Mouse (Mus musculus): ENCODE data around the gene Lrwd1. TPM values are rescaled to one million over a fixed set of nuclear protein-coding genes. Genes with fewer than 3 reads are reported as not detected.
A peak's percentile ranks its signal among the peaks of the same experiment; 100 is the strongest.

Lrwd1 gene
- polyA plus RNA-seq, 1 experiment from 2014 or later, result 45.4 TPM

DNA sequence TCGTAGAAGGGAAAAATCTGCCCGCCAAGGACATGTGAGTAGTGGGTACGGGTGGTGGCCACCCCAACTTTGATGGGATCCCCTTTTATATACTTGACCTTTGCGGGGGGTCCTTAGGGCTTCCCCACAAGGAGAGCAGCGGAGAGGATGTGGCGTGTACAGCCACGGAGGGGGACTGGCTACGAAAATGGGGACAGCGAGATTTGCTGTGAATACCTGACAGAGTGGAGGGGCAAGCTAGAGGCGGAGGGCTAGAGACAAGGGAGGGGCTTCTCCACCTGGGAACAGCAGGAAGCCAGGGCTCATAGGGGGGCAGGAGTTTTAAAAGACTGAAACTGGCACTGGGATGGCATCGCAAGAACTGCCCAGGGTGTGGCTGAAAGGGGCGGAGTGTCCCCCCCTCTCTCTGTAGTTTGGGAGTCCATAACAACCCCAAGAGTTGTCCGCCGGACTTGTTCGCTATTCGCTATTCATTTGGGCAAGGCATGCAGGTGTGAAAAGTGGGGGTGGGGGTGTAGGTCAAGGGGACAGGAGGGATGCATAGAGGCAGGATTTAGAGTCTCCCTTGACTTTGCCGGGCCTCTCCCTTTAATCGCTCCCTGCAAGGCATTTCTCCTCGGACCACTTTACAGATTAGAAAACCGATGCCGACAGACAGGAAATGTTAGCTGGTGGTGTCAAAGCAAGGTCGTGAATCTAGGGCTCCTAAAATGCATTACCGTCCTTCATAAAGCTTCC lies 51.6 kb downstream of the Lrwd1 start:
- Histone ChIP-seq H3K27ac (no peak overlapping the region), H3K9me3 (no peaks in the 10 kb centered on the region), H3K4me2 (replicated peaks) (peak overlapping the region; percentile 72), H3K9ac (peak overlapping the region; percentile 69), H3K36me3 (no peaks in the 10 kb centered on the region), H3K27me3 (peaks cover 21% of the 10 kb centered on the region), H3K4me3 (peak overlapping the region; percentile 63), H3K4me1 (peaks cover 19% of the 10 kb centered on the region)
- WGBS, result 2% methylated on average over 23 of the region's 23 CpGs
- ATAC-seq (ENCODE audit: low FRiP score, low read depth), result peak; percentile 20; the same call in 1 of the 2 replicates

DNA sequence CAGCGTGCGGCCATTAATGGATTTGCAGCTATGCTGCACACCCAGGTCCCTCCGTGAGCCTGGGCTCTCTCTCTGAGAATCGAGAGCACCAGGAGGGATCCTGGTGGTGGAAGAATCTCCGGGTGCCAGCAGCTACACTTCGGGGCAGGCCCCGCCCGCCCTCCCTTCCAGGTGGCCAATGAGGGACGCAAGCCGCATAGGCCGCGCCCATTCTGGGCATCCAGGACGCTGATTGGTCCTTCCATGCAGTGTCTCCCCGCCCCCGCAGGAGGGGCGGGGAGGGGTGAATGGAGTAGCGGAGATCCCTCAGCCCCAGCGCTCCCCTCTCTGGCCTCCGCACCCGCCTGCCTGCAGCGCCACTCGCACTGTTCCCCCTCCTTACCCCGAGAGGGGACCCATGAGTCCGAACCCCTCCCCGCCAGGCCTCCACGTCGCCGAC lies 52.2 kb downstream of the Lrwd1 start, which contains the start of gene Rasa4:
TSS of gene Rasa4 (plus strand) at position 248 of the 439 bp plus-strand sequence.
- Histone ChIP-seq H3K9ac (peak within 1 kb of the TSS; percentile 69), H3K36me3 (no peaks in the 10 kb centered on the region), H3K4me1 (peaks cover 19% of the 10 kb centered on the region), H3K4me2 (replicated peaks) (peak within 1 kb of the TSS; percentile 72), H3K27me3 (peaks cover 21% of the 10 kb centered on the region), H3K4me3 (peak within 1 kb of the TSS; percentile 63), H3K27ac (no peak within 1 kb of the TSS), H3K9me3 (no peaks in the 10 kb centered on the region)
- ATAC-seq (ENCODE audit: low FRiP score, low read depth), result peak; percentile 96
- WGBS, result under 1% methylated on average over 25 of the region's 28 CpGs

DNA sequence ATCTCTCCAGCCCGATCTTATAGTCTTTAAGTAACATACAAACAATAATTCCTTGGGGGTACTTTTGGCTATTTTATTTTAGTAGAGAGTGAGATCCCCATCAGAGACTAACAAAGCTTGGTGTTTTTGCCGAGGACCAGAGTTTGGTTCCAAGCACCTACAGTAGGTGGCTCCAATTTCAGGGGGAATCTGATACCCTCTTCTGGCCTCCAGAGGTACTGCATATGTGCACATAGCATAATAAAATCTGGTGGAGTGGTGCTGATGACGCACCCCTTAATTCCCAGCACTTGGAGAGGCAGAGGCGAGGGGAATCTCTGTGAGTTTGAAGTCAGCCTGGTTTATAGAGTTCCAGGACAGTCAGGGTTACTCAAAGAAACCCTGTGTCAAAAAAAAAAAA lies 53.5 kb downstream of the Lrwd1 start:
- H3K4me1 ChIP-seq, result peaks cover 19% of the 10 kb centered on the region
- H3K4me3 ChIP-seq, result no peak overlapping the region
- no peak for ATAC-seq (ENCODE audit: low FRiP score, low read depth)
- H3K9me3 ChIP-seq, result no peaks in the 10 kb centered on the region
- peaks cover 18% of the 10 kb centered on the region for H3K27me3 ChIP-seq
- H3K9ac ChIP-seq, result no peak overlapping the region
- H3K4me2 ChIP-seq (replicated peaks), result no peak overlapping the region
- no peaks in the 10 kb centered on the region for H3K36me3 ChIP-seq
- no peak overlapping the region for H3K27ac ChIP-seq
- 82% methylated on average over 4 of the region's 4 CpGs for WGBS

DNA sequence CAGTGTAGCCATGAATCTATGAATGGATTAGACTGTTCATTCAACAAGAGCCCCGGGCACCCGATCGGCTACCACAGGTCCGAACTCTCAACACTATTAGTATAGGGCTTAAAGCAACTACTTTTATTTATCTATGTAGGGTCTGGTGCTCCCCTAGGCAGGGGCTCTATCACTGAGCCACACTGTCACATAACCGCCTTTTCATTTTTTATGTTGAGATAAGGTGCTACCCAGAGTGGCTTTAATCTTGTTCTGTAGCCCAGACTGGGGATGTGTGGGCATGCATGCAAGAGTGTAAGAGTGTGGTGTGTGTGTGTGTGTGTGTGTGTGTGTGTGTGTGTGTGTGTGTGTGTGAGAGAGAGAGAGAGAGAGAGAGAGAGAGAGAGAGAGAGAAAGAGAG lies 57.7 kb downstream of the Lrwd1 start:
- no peak overlapping the region for H3K9ac ChIP-seq
- no peak for ATAC-seq (ENCODE audit: low FRiP score, low read depth)
- peaks cover 9% of the 10 kb centered on the region for H3K4me1 ChIP-seq
- no peak overlapping the region for H3K4me3 ChIP-seq
- no peaks in the 10 kb centered on the region for H3K36me3 ChIP-seq
- H3K27ac ChIP-seq, result no peak overlapping the region
- H3K4me2 ChIP-seq (replicated peaks), result no peak overlapping the region
- WGBS, result 93% methylated on average over 5 of the region's 5 CpGs
- no peaks in the 10 kb centered on the region for H3K27me3 ChIP-seq
- no peaks in the 10 kb centered on the region for H3K9me3 ChIP-seq

DNA sequence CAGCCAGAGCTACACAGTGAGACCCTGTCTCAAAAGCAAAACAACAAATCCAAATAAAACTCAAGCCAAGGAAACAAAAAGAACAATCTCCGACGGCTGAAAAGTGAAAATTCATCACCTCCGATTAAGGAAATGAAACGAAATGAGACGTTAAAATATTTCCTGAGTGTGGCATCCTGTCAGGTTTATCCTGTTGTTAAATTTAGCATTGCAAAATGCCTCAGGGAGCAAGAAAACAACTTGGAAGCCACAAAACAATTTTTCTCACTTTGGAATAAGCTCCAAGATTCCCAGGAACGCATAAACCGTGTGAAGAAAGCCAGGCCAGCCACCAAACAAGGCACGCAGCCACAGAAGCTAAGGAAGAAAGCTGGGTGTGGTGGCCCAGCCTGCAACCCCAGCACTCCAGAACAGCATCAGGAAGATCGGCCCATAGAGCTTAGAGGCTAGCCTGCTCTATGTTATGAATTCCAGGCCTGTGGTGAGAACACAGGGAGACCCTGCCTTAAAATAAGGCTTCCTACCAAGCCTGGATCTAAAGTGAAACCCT lies 58.8 kb downstream of the Lrwd1 start:
- no peaks in the 10 kb centered on the region for H3K9me3 ChIP-seq
- H3K4me2 ChIP-seq (replicated peaks), result no peak overlapping the region
- ATAC-seq (ENCODE audit: low FRiP score, low read depth), result no peak
- no peaks in the 10 kb centered on the region for H3K36me3 ChIP-seq
- 70% methylated on average over 9 of the region's 9 CpGs for WGBS
- H3K9ac ChIP-seq, result no peak overlapping the region
- H3K27ac ChIP-seq, result no peak overlapping the region
- no peak overlapping the region for H3K4me3 ChIP-seq
- H3K4me1 ChIP-seq, result peaks cover 12% of the 10 kb centered on the region
- no peaks in the 10 kb centered on the region for H3K27me3 ChIP-seq

DNA sequence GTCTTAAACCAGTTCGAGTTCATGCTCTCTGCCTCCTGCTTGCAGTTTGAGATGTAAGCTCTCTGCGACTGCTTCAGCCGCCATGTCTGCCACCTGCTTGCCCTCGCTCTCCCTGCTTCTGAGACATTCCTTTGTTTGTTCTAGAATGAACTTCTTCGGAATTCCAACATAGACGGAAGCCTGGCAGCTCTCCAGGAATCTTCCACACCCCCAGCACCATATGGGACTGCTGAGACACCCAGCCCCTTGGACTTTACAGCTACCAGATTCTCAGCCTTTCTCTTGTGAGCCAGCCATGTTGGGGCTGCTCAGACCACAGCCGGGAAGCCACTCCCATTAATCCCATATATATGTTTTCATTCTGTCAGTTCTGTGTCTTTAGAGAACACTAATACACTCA lies 59.6 kb downstream of the Lrwd1 start:
- Histone ChIP-seq H3K4me2 (replicated peaks) (no peak overlapping the region), H3K4me3 (no peak overlapping the region), H3K27ac (no peak overlapping the region), H3K9ac (no peak overlapping the region), H3K9me3 (no peaks in the 10 kb centered on the region), H3K27me3 (no peaks in the 10 kb centered on the region), H3K4me1 (peaks cover 12% of the 10 kb centered on the region), H3K36me3 (no peaks in the 10 kb centered on the region)
- ATAC-seq (ENCODE audit: low FRiP score, low read depth), result no peak
- WGBS, result 40% methylated on average over 7 of the region's 7 CpGs

DNA sequence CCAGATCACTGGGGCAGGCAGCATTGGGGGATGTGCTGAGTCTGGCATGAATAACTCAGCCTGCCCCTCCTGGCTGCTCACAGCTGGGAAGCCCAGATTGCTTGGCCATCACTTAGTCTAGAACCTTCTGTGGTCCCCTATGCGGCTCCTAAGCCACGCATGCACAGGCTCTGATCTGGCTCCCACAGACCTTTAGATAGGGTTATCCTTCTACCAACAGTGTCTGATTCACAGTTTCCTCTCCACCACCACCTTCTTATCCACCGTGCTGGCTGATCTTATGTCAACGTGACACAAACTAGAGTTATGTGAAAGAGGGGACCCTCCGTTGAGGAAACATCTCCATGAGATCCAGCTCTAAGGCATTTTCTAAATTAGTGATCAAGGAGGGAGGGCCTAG lies 60.8 kb downstream of the Lrwd1 start:
- Histone ChIP-seq H3K27ac (no peak overlapping the region), H3K4me1 (peaks cover 12% of the 10 kb centered on the region), H3K9me3 (no peaks in the 10 kb centered on the region), H3K36me3 (no peaks in the 10 kb centered on the region), H3K4me3 (no peak overlapping the region), H3K27me3 (no peaks in the 10 kb centered on the region), H3K4me2 (replicated peaks) (no peak overlapping the region), H3K9ac (no peak overlapping the region)
- no peak for ATAC-seq (ENCODE audit: low FRiP score, low read depth)
- WGBS, result 87% methylated on average over 5 of the region's 5 CpGs

DNA sequence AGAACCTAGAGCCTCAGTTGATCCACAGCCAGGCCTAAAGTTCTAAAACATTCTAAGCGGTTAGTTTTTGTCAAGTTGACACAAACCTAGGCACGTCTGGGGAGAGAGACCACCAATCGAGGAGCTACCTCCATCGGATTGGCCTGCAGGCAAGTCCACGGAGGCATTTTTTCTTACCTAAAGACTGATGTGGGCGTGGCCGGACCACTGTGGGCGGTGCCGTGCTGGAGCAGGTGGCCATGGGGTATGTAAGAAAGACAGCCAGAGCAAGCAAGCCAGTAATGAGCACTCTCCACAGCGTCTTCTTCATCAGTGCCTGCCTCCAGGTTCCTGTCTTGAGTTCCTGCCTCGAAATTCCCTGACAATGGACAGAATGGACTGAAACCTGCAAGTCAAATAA lies 62.3 kb downstream of the Lrwd1 start:
- no peak for ATAC-seq (ENCODE audit: low FRiP score, low read depth)
- peaks cover 12% of the 10 kb centered on the region for H3K4me1 ChIP-seq
- no peaks in the 10 kb centered on the region for H3K36me3 ChIP-seq
- H3K4me3 ChIP-seq, result no peak overlapping the region
- H3K27me3 ChIP-seq, result no peaks in the 10 kb centered on the region
- WGBS, result 59% methylated on average over 11 of the region's 11 CpGs
- no peaks in the 10 kb centered on the region for H3K9me3 ChIP-seq
- H3K27ac ChIP-seq, result no peak overlapping the region
- no peak overlapping the region for H3K9ac ChIP-seq
- H3K4me2 ChIP-seq (replicated peaks), result no peak overlapping the region

DNA sequence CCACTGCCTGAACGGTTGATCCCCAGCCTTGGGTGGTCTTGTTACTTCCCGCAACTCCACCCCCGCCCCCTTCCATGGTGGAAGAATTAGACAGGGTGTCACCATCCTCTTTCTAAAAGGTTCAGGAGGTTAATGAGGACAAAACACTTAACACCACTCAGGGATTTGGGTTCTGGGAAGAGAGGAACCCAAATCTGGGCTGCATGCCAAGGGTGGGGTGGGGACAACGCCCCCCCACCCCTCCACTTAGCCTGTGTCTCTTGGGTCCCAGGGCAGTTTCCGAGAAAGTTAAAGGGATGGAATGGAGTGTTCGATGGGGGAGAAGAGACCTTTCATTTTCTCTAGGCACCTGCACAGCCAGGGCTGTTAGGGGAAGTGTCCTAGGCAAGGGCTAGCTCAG lies 62.8 kb downstream of the Lrwd1 start:
- Histone ChIP-seq H3K4me1 (peaks cover 12% of the 10 kb centered on the region), H3K27me3 (0 out of 2 replicates have a peak, but pooled peaks cover 2% of the 10 kb centered on the region), H3K36me3 (no peaks in the 10 kb centered on the region), H3K27ac (no peak overlapping the region), H3K4me3 (no peak overlapping the region), H3K4me2 (replicated peaks) (no peak overlapping the region), H3K9me3 (no peaks in the 10 kb centered on the region), H3K9ac (no peak overlapping the region)
- no peak for ATAC-seq (ENCODE audit: low FRiP score, low read depth)
- WGBS, result 50% methylated on average over 6 of the region's 6 CpGs

Small RNA genes lying within 50 kb of the gene (microRNA-seq; reads per million reads assigned to microRNA genes)
- not detected for gene Mir7035

Other genes with a start within 250 kb of the Lrwd1 start
- 134 and 150 TPM in 2 replicates for gene Hspb1, start 248.2 kb downstream of the Lrwd1 start, polyA plus RNA-seq (2015; fragmentation: Nextera tagmentation; extraction: Ambion mirVana)
- gene Ywhag, start 201.5 kb downstream of the Lrwd1 start, polyA plus RNA-seq (2015; fragmentation: Nextera tagmentation; extraction: Ambion mirVana), result 155 and 168 TPM in 2 replicates
- 4.4 and 4.5 TPM in 2 replicates for gene Ssc4d, start 161.5 kb downstream of the Lrwd1 start, polyA plus RNA-seq (2015; fragmentation: Nextera tagmentation; extraction: Ambion mirVana)
- gene Zp3, start 156.0 kb downstream of the Lrwd1 start, polyA plus RNA-seq (2015; fragmentation: Nextera tagmentation; extraction: Ambion mirVana), result 0.22 and 0.47 TPM in 2 replicates
- gene Dtx2, start 141.3 kb downstream of the Lrwd1 start, polyA plus RNA-seq (2015; fragmentation: Nextera tagmentation; extraction: Ambion mirVana), result 35.2 and 37.9 TPM in 2 replicates
- gene Upk3b, start 97.6 kb downstream of the Lrwd1 start, polyA plus RNA-seq (2015; fragmentation: Nextera tagmentation; extraction: Ambion mirVana), result 0.14 and 0.15 TPM in 2 replicates
- 2.2 and 3.5 TPM in 2 replicates for gene Upk3bl, start 81.6 kb downstream of the Lrwd1 start, polyA plus RNA-seq (2015; fragmentation: Nextera tagmentation; extraction: Ambion mirVana)
- gene Rasa4, start 52.2 kb downstream of the Lrwd1 start, polyA plus RNA-seq (2015; fragmentation: Nextera tagmentation; extraction: Ambion mirVana), result 17.0 and 18.5 TPM in 2 replicates
- gene Polr2j, start 19.4 kb downstream of the Lrwd1 start, polyA plus RNA-seq (2015; fragmentation: Nextera tagmentation; extraction: Ambion mirVana), result 233 and 254 TPM in 2 replicates
- 28.0 and 29.7 TPM in 2 replicates for gene Alkbh4, start 72 bp upstream of the Lrwd1 start, polyA plus RNA-seq (2015; fragmentation: Nextera tagmentation; extraction: Ambion mirVana)
- 11.1 and 11.9 TPM in 2 replicates for gene Orai2, start 34.6 kb upstream of the Lrwd1 start, polyA plus RNA-seq (2015; fragmentation: Nextera tagmentation; extraction: Ambion mirVana)
- gene Prkrip1, start 62.9 kb upstream of the Lrwd1 start, polyA plus RNA-seq (2015; fragmentation: Nextera tagmentation; extraction: Ambion mirVana), result 55.3 and 60.1 TPM in 2 replicates
- gene Sh2b2, start 110.5 kb upstream of the Lrwd1 start, polyA plus RNA-seq (2015; fragmentation: Nextera tagmentation; extraction: Ambion mirVana), result 9.6 and 10.8 TPM in 2 replicates